Mouse (Mus musculus) monocyte, adult 5-6 weeks (primary cell): ENCODE measurements at regions not wholly inside any gene's neighbourhood (a gene's known extent, or its start where the extent isn't known, plus 50 kb on each side); places are given as distances from the start of the nearest gene placed in this dataset.

Source experiments
- ATAC-seq: fragments of 153-309, 156-312 bp; replicated peaks from 2 replicates; pipeline ENCODE4 v1.8.0; 2017; ENCODE audit warnings: mild to moderate bottlenecking; ENCODE audit not compliant: low TSS enrichment, insufficient number of reproducible peaks, severe bottlenecking, poor library complexity, low FRiP score

DNA sequence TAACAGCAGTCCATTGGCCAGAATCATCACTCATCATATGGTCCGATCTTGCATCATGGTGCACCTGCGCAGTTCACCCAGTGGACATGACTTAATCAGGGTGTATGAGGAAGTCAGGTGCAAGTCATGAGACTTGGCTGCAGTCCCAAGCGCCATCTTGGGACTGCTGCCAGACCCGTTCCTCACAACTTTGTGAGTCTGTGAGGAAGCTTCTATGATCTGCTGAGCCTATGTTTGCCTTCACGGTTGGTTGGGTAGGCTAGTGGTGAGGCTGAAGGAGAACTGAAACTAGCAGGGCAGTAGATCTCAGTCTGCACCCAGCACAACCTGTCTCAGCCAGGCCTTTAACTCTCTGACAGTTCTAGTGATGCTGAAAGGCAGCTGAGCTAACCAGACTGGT, 250.2 kb upstream of the 2610001J05Rik start:
- 0 out of 2 replicates have a peak, but pooled peaks have one; percentile 50 for ATAC-seq

DNA sequence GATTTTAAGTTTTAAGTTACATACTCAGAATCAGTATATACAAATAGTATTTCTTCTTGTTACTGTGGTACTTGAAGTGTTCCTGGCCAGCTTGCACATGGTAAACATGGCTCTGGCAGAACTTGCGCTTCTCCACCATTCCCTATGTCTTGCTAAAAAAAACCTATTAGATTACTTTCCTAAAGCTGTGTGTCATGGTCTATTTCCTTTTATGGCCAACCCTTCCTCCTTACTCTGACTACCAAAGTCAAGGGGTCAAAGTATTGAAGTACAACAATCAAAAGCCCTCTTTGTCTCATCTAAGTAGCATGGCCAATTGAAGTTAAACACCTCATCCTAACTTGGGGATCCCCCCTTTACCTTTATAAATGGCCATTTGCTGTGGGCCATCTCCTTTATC, 223.6 kb upstream of the 2610001J05Rik start:
- no peak for ATAC-seq

DNA sequence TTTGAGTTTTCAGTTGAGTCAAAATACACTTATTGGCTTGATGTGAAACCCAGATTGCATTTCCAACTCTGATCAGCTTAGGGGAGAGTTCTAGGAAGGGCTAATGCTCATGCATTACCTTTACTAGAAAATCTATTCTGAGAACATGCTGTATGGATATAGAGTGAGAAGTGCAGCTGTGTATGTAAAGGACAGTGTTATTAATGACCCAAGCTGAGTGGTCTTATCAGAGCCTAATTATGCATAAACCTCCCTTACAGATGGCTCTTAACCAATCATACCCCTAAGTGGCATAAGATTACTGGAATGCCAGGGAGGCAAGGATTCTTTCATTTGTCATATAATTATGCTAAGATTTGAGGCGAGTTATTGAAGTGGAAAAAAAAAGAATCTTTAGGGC, 210.6 kb upstream of the 2610001J05Rik start:
- ATAC-seq, result no peak

DNA sequence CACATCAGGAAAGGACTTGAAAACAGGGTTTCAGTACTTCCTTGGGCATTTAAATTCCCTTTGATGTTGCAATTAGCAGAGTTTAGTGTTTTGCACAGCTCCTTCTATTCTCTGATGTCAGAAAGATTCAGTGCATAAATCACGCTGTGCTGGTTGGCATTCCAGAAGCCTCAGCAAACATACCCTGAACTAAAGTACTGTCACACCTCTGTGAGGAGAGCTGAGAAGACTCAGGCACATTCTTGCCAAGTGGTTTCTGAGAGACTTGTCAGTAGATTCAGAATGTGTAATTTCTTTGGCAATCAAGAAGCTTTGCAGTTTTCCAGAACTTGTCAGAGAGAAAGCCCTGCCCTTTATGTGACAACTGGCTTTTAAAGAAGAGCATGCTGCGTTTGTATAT, 192.4 kb upstream of the 2610001J05Rik start:
- no peak for ATAC-seq

DNA sequence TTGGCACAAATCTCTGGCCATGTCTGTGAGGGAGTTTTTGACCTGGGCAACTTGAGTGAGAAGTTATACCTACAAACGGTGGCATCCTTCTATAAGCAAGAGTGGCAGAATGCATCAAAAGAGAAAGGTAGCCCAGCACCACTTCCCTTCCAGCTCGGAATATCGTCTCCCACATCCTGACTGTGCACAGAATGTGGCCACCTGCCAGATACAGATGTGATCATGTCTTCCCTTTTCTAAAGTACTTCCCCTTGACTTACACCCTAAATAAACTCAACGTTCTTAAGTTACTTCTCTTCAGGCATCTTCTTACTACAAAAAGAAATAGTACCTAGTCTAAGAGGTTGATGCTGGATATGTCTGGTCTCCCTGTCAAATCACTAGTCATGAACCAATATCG, 175.2 kb upstream of the 2610001J05Rik start:
- no peak for ATAC-seq

DNA sequence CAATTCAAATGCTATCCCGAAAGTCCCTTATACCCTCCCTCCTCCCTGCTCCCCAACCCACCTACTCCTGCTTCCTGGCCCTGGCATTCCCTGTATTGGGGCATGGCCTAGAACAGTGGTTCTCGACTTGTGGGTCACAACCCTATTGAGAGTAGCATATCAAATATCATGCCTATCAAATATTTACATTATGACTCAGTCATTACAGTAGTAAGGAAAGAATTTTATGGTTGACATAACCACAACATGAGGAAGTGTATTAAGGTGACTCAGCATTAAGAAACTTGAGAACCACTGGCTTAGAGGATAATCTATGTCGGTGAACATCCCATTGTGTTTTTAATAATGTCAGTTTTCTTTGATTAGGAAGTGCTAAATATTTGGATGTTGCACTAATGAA, 173.3 kb upstream of the 2610001J05Rik start:
- ATAC-seq, result no peak

DNA sequence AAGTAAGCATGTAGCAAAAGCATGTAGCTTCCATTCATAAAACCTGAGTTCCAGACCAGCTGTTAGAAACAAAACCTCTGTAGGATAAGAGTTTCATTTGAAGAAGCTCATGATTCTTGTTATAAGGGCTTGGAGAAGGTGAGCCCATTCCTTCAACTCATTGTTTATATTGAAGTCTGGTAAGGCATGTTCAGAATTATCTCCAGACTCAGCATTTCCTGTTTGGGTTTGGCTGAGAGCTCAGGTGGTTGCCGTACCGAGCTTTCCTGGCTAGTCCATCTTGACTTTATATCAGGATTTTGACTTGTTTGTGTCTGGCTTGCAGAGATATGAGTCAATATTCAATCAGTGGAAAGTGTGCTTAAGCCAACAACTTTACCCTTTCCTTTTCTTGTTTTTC, 154.6 kb upstream of the 2610001J05Rik start:
- ATAC-seq, result no peak

DNA sequence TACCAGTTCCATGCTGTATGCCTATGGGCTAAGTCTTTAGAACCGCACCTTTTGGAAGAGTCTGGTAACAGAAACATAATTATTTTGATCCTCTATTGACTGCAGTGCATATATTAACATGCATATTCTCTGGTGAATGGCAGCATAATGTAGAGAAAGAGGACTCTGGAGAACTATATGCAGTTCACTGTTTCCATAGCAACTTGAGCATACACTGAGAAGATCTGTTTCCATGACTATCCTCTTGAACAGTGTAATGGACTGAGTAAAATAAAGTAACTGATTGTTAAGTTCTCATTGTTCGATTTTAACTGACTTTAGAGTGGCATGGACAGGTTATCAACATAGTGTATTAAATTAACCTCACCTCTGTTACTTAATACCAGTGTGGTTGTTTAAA, 147.6 kb upstream of the 2610001J05Rik start:
- ATAC-seq, result no peak

DNA sequence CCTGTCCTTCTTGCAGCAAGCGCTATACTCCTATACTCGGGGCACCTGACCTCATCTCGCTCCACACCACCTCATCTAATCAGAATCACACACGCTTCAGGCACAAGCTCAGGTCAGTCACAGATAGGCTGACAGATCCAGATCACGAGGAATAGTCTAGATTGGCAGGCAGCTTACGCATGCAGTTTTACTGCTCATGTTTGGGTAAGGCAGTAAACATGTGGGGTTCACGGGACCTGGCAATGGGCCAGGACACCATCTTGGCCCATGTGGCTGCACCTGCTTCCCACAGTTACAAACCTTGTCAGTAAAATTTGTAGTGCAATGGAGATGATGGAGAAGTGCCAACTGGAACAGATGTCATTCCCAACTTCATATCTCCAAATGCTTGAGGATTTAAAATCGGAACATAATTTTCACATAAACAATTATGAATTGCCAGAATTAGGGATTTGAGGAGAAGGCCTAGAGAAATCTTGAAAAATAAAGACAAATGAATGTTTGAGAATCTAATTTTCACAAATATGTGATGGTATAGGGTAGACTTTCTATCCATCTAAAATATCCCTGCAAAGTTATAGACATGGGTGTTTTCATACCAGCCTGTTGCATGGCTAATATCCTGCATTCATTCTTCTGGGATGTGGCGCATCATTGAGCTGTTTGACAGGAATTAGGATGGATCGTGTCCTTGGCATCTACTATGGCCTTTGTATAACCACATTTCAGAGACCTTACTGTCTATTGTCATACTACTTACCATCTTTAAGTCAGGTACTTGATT, 111.5 kb upstream of the 2610001J05Rik start:
- no peak for ATAC-seq

DNA sequence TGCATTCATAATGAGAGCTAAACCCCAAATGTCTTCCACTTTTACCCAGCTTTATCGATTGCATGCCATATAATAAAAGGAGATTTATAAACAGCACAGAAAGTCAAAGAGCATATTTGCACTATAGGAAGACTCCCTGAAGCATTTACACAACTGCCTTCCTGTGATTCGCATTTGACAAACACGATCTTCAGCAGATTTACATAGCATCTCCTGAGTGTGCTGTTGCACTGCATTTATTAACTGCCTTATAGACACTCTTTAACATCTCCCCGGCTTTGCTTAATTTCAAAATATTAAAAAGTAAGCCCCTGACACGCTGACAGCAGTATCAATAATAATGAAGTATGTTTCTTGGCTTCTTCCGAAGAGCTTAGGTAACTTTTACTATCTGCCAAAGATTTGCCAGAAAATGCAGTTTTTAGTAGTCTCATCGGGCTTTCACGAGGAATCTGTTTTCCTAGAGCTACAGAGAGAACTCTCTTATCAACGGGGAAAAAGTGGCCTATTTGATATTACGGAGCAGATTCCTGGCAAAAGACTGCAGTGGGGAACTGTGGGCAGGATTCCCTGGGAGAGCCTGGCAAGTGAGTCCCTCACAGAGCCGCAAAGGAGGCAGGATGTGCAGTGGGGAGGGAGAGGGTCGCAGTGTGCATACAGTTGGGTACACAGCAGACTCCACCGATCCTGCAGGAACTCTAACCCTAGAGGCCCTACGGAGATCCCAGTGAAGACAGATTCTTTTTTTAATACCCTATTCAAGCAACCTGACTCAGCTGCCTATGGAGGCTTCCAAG, 103.6 kb upstream of the 2610001J05Rik start:
- no peak for ATAC-seq

DNA sequence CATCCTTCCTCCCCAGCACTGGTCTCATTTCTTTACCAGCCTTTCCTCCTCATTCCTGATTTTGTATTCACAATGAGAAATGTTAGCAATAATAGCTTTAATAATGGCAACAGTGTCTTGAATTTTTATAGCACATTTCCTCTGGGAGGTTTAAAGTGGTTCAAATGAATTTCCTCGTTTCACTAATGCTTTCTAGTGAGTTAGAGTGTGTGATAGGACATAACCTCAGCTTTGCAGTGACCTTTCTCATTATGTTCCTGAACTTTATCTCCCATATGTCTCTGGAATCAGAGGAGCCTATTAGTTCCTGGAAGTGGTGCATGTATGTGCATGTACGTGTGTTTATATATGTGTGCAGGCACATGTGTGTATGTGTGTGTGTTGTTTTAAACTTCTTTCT, 93.2 kb upstream of the 2610001J05Rik start:
- ATAC-seq, result no peak

DNA sequence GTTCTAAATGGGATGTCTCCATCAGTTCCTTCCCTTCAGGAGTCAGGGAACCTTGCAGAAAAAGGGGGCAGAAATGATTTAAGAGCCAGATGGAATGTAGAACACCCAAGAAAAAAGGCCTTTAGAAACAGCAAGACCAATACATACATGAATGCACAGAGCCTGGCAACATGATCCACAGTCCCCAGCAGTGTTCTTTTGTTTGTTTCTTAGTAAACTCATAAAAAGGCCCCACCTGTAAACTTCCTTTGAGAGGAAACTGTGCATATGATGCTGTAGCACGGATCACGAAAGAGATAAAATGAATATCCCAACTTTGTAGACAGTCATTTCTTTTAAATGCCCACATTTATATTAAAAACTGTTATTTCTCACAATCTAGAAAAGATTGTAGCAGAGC, 92.7 kb upstream of the 2610001J05Rik start:
- no peak for ATAC-seq

DNA sequence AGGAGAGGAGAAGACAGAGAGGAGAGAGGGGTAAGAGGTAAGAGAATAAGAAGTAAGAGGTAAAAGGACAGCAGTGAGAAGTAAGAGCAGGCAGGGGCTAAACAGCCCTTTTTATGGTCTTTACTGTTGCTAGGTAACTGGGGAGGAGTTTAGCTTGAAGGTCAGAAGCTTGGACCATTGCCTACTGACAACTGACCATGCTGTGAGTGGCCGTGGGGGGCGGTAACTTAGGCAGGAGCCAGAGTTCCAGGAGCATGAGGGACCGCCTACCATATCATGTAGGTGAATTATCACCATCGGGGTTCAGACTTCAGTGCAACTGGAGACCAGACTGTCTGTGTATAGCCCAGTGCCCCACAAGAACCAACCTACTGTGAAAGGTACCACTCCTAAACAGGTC, 78.3 kb upstream of the 2610001J05Rik start:
- no peak for ATAC-seq

DNA sequence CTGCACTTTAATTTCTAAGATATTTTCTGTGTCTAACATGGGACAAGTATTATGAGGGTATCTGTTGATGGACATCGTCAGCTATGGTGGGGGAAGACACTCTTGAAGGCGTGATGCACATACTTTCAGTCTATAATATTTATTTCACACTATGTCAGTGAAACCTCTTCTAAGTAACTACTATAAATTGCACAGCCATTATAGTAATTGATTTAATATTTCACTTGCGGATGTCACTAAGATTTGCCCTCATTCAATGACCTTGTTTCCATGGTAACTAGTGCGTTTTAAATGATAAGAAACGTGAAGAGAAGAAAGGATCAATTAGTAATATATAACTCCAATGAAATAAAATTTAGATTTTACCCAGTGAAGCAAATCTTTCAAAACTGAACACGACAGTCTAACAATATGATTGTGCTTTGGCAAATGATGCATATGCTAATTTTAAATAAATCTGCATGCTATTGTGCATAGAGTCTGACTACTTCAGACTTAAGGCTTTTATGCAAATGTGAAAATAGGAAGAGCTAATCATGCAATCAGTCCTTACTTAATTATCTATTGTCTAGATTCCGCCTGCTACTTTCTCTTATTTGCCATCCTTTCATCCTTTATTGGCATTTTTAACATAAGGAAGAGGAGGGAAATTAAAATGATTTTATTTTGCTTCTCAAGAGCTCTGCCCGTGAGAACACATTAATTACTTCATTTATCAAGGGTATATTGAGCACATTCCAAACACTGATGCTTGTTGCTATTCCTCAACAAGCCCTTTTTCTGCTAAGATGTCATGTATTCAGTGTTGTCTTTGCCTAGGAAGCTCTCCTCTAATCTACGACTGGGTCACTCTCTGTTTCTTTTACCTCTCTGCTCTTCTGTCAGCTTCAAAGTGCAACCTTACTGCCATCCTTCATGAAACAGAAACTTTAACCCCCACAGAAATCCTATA, 49.8 kb upstream of the 2610001J05Rik start:
- ATAC-seq, result no peak
